Comparison of ENCODE assay signal across 12 mouse cellular contexts in genomic region chr9:71857926-71858325, GRCm38 (mm10).
"Had no signal": no experiment of that assay in that cellular context is flagged by ENCODE, and none has a peak within 500 bp of the region (broad histone marks: within the 10 kb centered on the region; RNA-seq: fewer than 3 reads in every experiment).

No protein-coding gene starts in this region.

- DNase-seq: retina, postnatal 1 day; right cerebral cortex, adult 18-20 months; right cerebral cortex, postnatal 14 days; right cerebral cortex, postnatal 25 days; right cerebral cortex, postnatal 4 days; spleen, adult 18-20 months; thymus, adult 18-20 months; thymus, adult 2 months; thymus, postnatal 14 days; thymus, postnatal 25 days; thymus, postnatal 36 days; thymus, postnatal 4 days had no signal
